Mouse (Mus musculus) MEL (cell line): ENCODE results near the gene Napsa. TPM values are rescaled to one million over a fixed set of nuclear protein-coding genes. Genes with fewer than 3 reads are reported as not detected.

ENCODE experiments used
- DNase-seq: peaks from one replicate; pipeline ENCODE4 v3.0.0; 2011; ENCODE audit warnings: low read depth, low spot score
- H3K27ac ChIP-seq: 2 replicates; pipeline ENCODE4 v1.5.1; 2012; ENCODE audit warnings: low read depth, mild to moderate bottlenecking, control low read depth, low read length, moderate library complexity; ENCODE audit not compliant: control insufficient read depth
- H3K27me3 ChIP-seq, 2 experiments: fragments of 150-350 bp in 1 of 2; sonication (generic) in 1 of 2; 2 replicates each; pipeline ENCODE4 v1.6.1; 2012; ENCODE audit warnings: low read length in 2 of 2, mild to moderate bottlenecking in 2 of 2, improper control_type of control experiment in 1 of 2, moderate library complexity in 1 of 2; ENCODE audit not compliant: insufficient read depth in 2 of 2, control insufficient read depth in 1 of 2
- H3K36me3 ChIP-seq, 2 experiments: 2 replicates each; pipeline ENCODE4 v1.6.1; 2012 to 2014; ENCODE audit warnings: low read length in 2 of 2, improper control_type of control experiment in 1 of 2, inconsistent platforms in 1 of 2, mild to moderate bottlenecking in 1 of 2; ENCODE audit not compliant: insufficient read depth in 2 of 2, control insufficient read depth in 1 of 2
- H3K4me1 ChIP-seq, 2 experiments: fragments of 150-350 bp in 1 of 2; sonication (generic) in 1 of 2; 2 replicates each; pipeline ENCODE4 v1.6.1; 2012; ENCODE audit warnings: low read length in 2 of 2, improper control_type of control experiment in 1 of 2, mild to moderate bottlenecking in 1 of 2; ENCODE audit not compliant: insufficient read depth in 2 of 2, control insufficient read depth in 1 of 2
- H3K4me3 ChIP-seq, 2 experiments: fragments of 150-350 bp in 1 of 2; sonication (generic) in 1 of 2; 2 replicates each; pipeline ENCODE4 v1.5.1; 2012; ENCODE audit warnings: low read depth in 2 of 2, low read length in 2 of 2, mild to moderate bottlenecking in 2 of 2, moderate library complexity in 2 of 2, control low read depth in 1 of 2, improper control_type of control experiment in 1 of 2; ENCODE audit not compliant: control insufficient read depth in 1 of 2, insufficient read depth in 1 of 2
- H3K79me2 ChIP-seq: 2 replicates; pipeline ENCODE4 v1.6.1; 2012; ENCODE audit warnings: mild to moderate bottlenecking, low read length, moderate library complexity; ENCODE audit not compliant: control insufficient read depth, poor library complexity, insufficient read depth
- H3K9ac ChIP-seq: 2 replicates; pipeline ENCODE4 v1.6.1; 2012; ENCODE audit warnings: low read depth, mild to moderate bottlenecking, control low read depth, low read length, moderate library complexity; ENCODE audit not compliant: control insufficient read depth, poor library complexity, severe bottlenecking
- H3K9me3 ChIP-seq: fragments of 150-350 bp; sonication (generic); replicated peaks from 2 replicates; pipeline ENCODE4 v1.6.1; 2012; ENCODE audit warnings: mild to moderate bottlenecking, low read length, improper control_type of control experiment, moderate library complexity; ENCODE audit not compliant: insufficient read depth
- BHLHE40 ChIP-seq: IDR thresholded peaks from 2 replicates; pipeline ENCODE4 v1.6.1; 2012; ENCODE audit warnings: low read depth, mild to moderate bottlenecking, inconsistent platforms, low read length, improper control_type of control experiment, borderline replicate concordance
- CHD1 ChIP-seq: IDR thresholded peaks from 2 replicates; pipeline ENCODE4 v1.6.1; 2012; ENCODE audit warnings: low read depth, mild to moderate bottlenecking, inconsistent platforms, low read length, improper control_type of control experiment
- CHD2 ChIP-seq: IDR thresholded peaks from 2 replicates; pipeline ENCODE4 v1.6.1; 2011; ENCODE audit warnings: low read length, improper control_type of control experiment
- CTCF ChIP-seq, 3 experiments: IDR thresholded peaks in 2 of 3; conservative IDR thresholded peaks in 1 of 3; 2 replicates each; pipeline ENCODE4 v1.5.1; 2011 to 2012; ENCODE audit warnings: low read length in 3 of 3, low read depth in 2 of 3, mild to moderate bottlenecking in 2 of 3, improper control_type of control experiment in 1 of 3, inconsistent platforms in 1 of 3, mixed read lengths in 1 of 3, moderate library complexity in 1 of 3; ENCODE audit not compliant: control insufficient read depth in 1 of 3, insufficient read depth in 1 of 3, poor library complexity in 1 of 3, severe bottlenecking in 1 of 3
- E2F4 ChIP-seq: IDR thresholded peaks from 2 replicates; pipeline ENCODE4 v1.6.1; 2011; ENCODE audit warnings: low read depth, low read length, improper control_type of control experiment, borderline replicate concordance
- GATA1 ChIP-seq: IDR thresholded peaks from 2 replicates; pipeline ENCODE4 v1.6.1; 2011; ENCODE audit warnings: low read depth, low read length, improper control_type of control experiment
- MAZ ChIP-seq: IDR thresholded peaks from 2 replicates; pipeline ENCODE4 v1.6.1; 2012; ENCODE audit warnings: low read depth, mild to moderate bottlenecking, inconsistent platforms, low read length, improper control_type of control experiment
- MEF2A ChIP-seq: IDR thresholded peaks from 2 replicates; pipeline ENCODE4 v1.6.1; 2014; ENCODE audit warnings: low read depth, mild to moderate bottlenecking, inconsistent platforms, low read length, improper control_type of control experiment; ENCODE audit not compliant: poor library complexity, insufficient replicate concordance, severe bottlenecking; ENCODE audit errors: extremely low read depth
- MYB ChIP-seq: IDR thresholded peaks from 2 replicates; pipeline ENCODE4 v1.6.1; 2011; ENCODE audit warnings: mild to moderate bottlenecking, low read depth, low read length, improper control_type of control experiment
- NELFE ChIP-seq: IDR thresholded peaks from 2 replicates; pipeline ENCODE4 v1.6.1; 2011; ENCODE audit warnings: low read depth, low read length, improper control_type of control experiment
- POLR2A ChIP-seq, 2 experiments: IDR thresholded peaks; 2 replicates each; pipeline ENCODE4 v1.6.1; 2011 to 2012; ENCODE audit warnings: low read length in 2 of 2, mild to moderate bottlenecking in 2 of 2, control low read depth in 1 of 2, improper control_type of control experiment in 1 of 2, low read depth in 1 of 2, moderate library complexity in 1 of 2; ENCODE audit not compliant: control insufficient read depth in 1 of 2, insufficient read depth in 1 of 2, poor library complexity in 1 of 2
- POLR2AphosphoS5 ChIP-seq: IDR thresholded peaks from 2 replicates; pipeline ENCODE4 v1.6.1; 2012; ENCODE audit warnings: low read depth, borderline replicate concordance, mild to moderate bottlenecking, inconsistent platforms, low read length, moderate library complexity, mixed read lengths
- SMC3 ChIP-seq: IDR thresholded peaks from 2 replicates; pipeline ENCODE4 v1.6.1; 2011; ENCODE audit warnings: low read depth, low read length, improper control_type of control experiment
- TBP ChIP-seq: IDR thresholded peaks from 2 replicates; pipeline ENCODE4 v1.8.0; 2011; ENCODE audit warnings: low read depth, low read length, improper control_type of control experiment
- UBTF ChIP-seq: IDR thresholded peaks from 2 replicates; pipeline ENCODE4 v1.6.1; 2012; ENCODE audit warnings: low read depth, mild to moderate bottlenecking, inconsistent platforms, low read length, improper control_type of control experiment, moderate library complexity, borderline replicate concordance; ENCODE audit not compliant: insufficient read depth
- ZNF384 ChIP-seq: IDR thresholded peaks from 2 replicates; pipeline ENCODE4 v1.6.1; 2012; ENCODE audit warnings: low read depth, mild to moderate bottlenecking, inconsistent platforms, low read length, improper control_type of control experiment
- polyA plus RNA-seq, 2 experiments: library from polyadenylated mRNA; stranded (reverse) in 1 of 2; unstranded in 1 of 2; fragments of >175 nt in 1 of 2; fragments of >200 nt in 1 of 2; gene quantifications; 2 replicates each; pipeline versions ENCODE4 v1.2.1 to v1.2.4; 2012; ENCODE audit warnings: low replicate concordance in 2 of 2, low read depth in 1 of 2; ENCODE audit not compliant: insufficient read length in 2 of 2, insufficient read depth in 1 of 2, missing spikeins in 1 of 2
- total RNA-seq: library from RNA; depleted of rRNA; stranded (reverse); fragments of 300-350 nt; gene quantifications from 2 replicates; pipeline ENCODE4 v1.2.3, GENCODE M21; 2012

The Napsa gene
- total and polyA plus RNA-seq, 3 experiments, result 0.33 TPM; not detected in 2

DNA sequence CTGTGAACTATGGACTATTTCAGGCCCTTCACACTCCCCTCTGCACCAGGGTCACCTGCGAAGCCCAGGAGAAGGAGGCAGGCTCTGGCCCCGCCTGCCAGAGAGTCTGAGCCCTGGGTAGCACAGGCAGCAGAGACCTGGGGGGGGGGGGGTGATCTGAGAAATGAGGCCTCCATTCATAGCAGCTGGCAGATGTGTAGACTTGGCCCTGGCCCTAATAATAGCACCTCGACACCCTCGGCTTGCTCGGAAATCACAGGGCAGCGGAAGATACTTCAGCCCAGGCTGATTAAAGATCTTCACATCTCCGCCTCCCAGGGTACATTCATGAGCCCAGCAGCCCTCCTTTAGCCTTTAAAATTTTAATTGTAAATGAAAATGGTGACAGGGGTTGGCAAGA, 40.0 kb downstream of the Napsa start:
- Histone ChIP-seq H3K9ac (no peak overlapping the region), H3K9me3 (no peaks in the 10 kb centered on the region), H3K4me1 (no peaks in the 10 kb centered on the region), H3K36me3 (no peaks in the 10 kb centered on the region), H3K4me3 (no peak overlapping the region), H3K27ac (no peak overlapping the region), H3K79me2 (no peaks in the 10 kb centered on the region), H3K27me3 (no peaks in the 10 kb centered on the region)
- no peak for DNase-seq
- TF ChIP-seq CTCF (IDR thresholded peaks at IDR 0.05 in 2 of 3, conservative IDR thresholded peaks at IDR 0.05 in 1 of 3; ENCODE audit: control insufficient read depth in 1 of 3, insufficient read depth in 1 of 3, low read depth in 2 of 3, low read length in 3 of 3, poor library complexity in 1 of 3, severe bottlenecking in 1 of 3), result no peak
- no peak for TF ChIP-seq E2F4
- no peak for TF ChIP-seq CHD2
- TF ChIP-seq MYB, result no peak
- TF ChIP-seq UBTF, result no peak
- TF ChIP-seq POLR2AphosphoS5, result no peak
- TF ChIP-seq SMC3, result no peak
- no peak for TF ChIP-seq CHD1
- TF ChIP-seq POLR2A (IDR thresholded peaks at IDR 0.05; ENCODE audit: control insufficient read depth in 1 of 2, insufficient read depth in 1 of 2, low read depth in 1 of 2, low read length in 2 of 2, poor library complexity in 1 of 2), result no peak
- no peak for TF ChIP-seq BHLHE40
- no peak for TF ChIP-seq MEF2A
- TF ChIP-seq MAZ, result no peak
- TF ChIP-seq NELFE, result no peak
- TF ChIP-seq ZNF384, result no peak
- no peak for TF ChIP-seq TBP
- TF ChIP-seq GATA1, result no peak

DNA sequence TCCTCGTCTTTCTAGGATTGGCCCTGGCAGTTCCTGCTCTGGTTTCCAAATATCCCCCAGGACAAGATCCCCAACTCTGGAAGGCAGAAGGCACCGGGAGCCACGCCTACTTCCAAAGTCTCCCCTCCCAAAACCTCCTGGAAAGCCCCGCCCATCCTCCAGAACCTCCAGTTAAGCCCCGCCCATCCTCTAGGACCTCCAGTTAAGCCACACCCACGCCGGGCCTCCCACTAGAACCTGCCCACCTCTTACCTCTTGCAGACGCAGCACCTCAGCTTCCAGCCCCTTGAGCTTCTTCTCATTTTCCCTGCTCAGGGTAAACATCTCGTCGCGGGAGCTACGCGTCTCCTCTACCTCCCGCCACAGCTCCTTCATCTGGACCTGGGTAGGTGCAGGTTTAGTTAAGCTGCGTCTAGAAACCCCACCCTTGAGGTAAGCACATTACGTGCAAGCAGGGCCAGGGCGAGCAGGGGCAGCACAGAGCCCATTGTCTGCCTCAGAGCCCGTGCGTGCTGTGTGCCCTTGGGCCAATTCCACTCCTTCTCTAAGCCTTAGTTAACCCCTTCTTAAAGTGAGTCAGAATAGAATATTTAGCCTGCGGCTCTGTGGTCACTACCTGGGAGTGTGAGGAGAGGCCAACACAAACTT, 42.0 kb downstream of the Napsa start:
- H3K4me3 ChIP-seq, result no peak overlapping the region
- TF ChIP-seq MEF2A, result no peak
- H3K79me2 ChIP-seq, result no peaks in the 10 kb centered on the region
- no peak overlapping the region for H3K9ac ChIP-seq
- no peak for DNase-seq
- no peak overlapping the region for H3K27ac ChIP-seq
- no peaks in the 10 kb centered on the region for H3K27me3 ChIP-seq
- H3K9me3 ChIP-seq, result no peaks in the 10 kb centered on the region
- H3K36me3 ChIP-seq, result no peaks in the 10 kb centered on the region
- H3K4me1 ChIP-seq, result no peaks in the 10 kb centered on the region
